Mouse (Mus musculus) forebrain, embryonic 11.5 days (tissue): ENCODE measurements around the gene Slc25a44. TPM values are rescaled to one million over a fixed set of nuclear protein-coding genes. Genes with fewer than 3 reads are reported as not detected.

ENCODE experiments used
- ATAC-seq: fragments of 200-750 bp; cut with Nextera tagmentation; replicated peaks from 2 replicates; pipeline ENCODE4 v1.8.0; 2017; ENCODE audit warnings: moderate TSS enrichment; ENCODE audit not compliant: low FRiP score
- DNase-seq: peaks from one replicate; pipeline ENCODE4 v3.0.0-alpha.2; 2017; ENCODE audit warnings: low spot score
- H3K27ac ChIP-seq: fragments of 300-500 bp; sonication (generic); 2 replicates; pipeline ENCODE4 v1.5.1; 2014; ENCODE audit warnings: low read depth, low read length
- H3K27me3 ChIP-seq: fragments of 300-500 bp; sonication (generic); 2 replicates; pipeline ENCODE4 v1.6.1; 2014; ENCODE audit warnings: mild to moderate bottlenecking, low read length, mixed read lengths; ENCODE audit not compliant: control insufficient read depth, insufficient read depth
- H3K36me3 ChIP-seq: fragments of 300-500 bp; sonication (generic); 2 replicates; pipeline ENCODE4 v1.6.1; 2014; ENCODE audit warnings: mild to moderate bottlenecking, low read length, moderate library complexity, mixed read lengths; ENCODE audit not compliant: control insufficient read depth, insufficient read depth
- H3K4me1 ChIP-seq: fragments of 300-500 bp; sonication (generic); replicated peaks from 2 replicates; pipeline ENCODE4 v1.6.1; 2014; ENCODE audit warnings: low read length, mixed read lengths; ENCODE audit not compliant: control insufficient read depth, insufficient read depth
- H3K4me2 ChIP-seq: fragments of 300-500 bp; sonication (generic); 2 replicates; pipeline ENCODE4 v1.6.1; 2014; ENCODE audit warnings: low read depth, mild to moderate bottlenecking, low read length, moderate library complexity, mixed read lengths; ENCODE audit not compliant: severe bottlenecking
- H3K4me3 ChIP-seq: fragments of 300-500 bp; sonication (generic); 2 replicates; pipeline ENCODE4 v1.5.1; 2014; ENCODE audit warnings: low read depth, low read length
- H3K9ac ChIP-seq: fragments of 300-500 bp; sonication (generic); 2 replicates; pipeline ENCODE4 v1.6.1; 2014; ENCODE audit warnings: low read length
- H3K9me3 ChIP-seq: fragments of 300-500 bp; sonication (generic); 2 replicates; pipeline ENCODE4 v1.6.1; 2016; ENCODE audit warnings: low read length, mixed read lengths; ENCODE audit not compliant: control insufficient read depth
- WGBS: fragments of 180-500 bp; shearing (Covaris S2); extraction: QIAGEN DNeasy Blood & Tissue Kit; methylation state at CpG from one replicate; pipeline ENCODE4 v1.1.7; 2014; 5-methylcytosine and 5-hydroxymethylcytosine counted together
- polyA plus RNA-seq: library from polyadenylated mRNA; unstranded; fragments of >200 nt; fragmentation: Nextera tagmentation; extraction: Ambion mirVana; gene quantifications from 2 replicates; pipeline ENCODE4 v1.2.1, GENCODE M21; 2014

The Slc25a44 gene
- polyA plus RNA-seq, 1 experiment from 2014 or later, result 22.6 TPM

- Histone ChIP-seq H3K27me3 (no peaks in the 10 kb centered on the region), H3K36me3 (no peaks in the 10 kb centered on the region; the same call in 1 of the 2 replicates), H3K4me1 (peaks cover 4% of the 10 kb centered on the region; the same call in 1 of the 2 replicates), H3K4me3 (no peak overlapping the region), H3K9me3 (no peaks in the 10 kb centered on the region), H3K27ac (no peak overlapping the region), H3K4me2 (no peak overlapping the region), H3K9ac (no peak overlapping the region)
- no peak for DNase-seq
- WGBS, result 90% methylated on average over 11 of the region's 11 CpGs
- ATAC-seq, result no peak
Measured at GRCm38 (mm10) chr3:88412636-88413035, 12.3 kb downstream of the Slc25a44 start.

- no peaks in the 10 kb centered on the region for H3K27me3 ChIP-seq
- no peak overlapping the region for H3K27ac ChIP-seq
- ATAC-seq, result no peak
- H3K9ac ChIP-seq, result no peak overlapping the region
- H3K4me3 ChIP-seq, result no peak overlapping the region
- no peak for DNase-seq
- WGBS, result 87% methylated on average over 4 of the region's 4 CpGs
- peaks cover 4% of the 10 kb centered on the region; the same call in 1 of the 2 replicates for H3K4me1 ChIP-seq
- no peak overlapping the region for H3K4me2 ChIP-seq
- H3K9me3 ChIP-seq, result no peaks in the 10 kb centered on the region
- H3K36me3 ChIP-seq, result no peaks in the 10 kb centered on the region
Measured at GRCm38 (mm10) chr3:88411681-88412080, 13.3 kb downstream of the Slc25a44 start.

- WGBS, result 25% methylated on average over 7 of the region's 7 CpGs
- H3K4me2 ChIP-seq, result peak overlapping the region; percentile 58
Measured at GRCm38 (mm10) chr3:88410645-88411031, 14.3 kb downstream of the Slc25a44 start.

GRCm38 (mm10) chr3:88409741-88410644 is 14.9 kb downstream of the Slc25a44 start, which contains the start of gene Pmf1:
Pmf1 (minus strand) TSS chr3:88410331.
- peak within 1 kb of the TSS; percentile 91 for H3K27ac ChIP-seq
- under 1% methylated on average over 54 of the region's 54 CpGs for WGBS
- H3K27me3 ChIP-seq, result no peaks in the 10 kb centered on the region
- H3K36me3 ChIP-seq, result no peaks in the 10 kb centered on the region
- peak within 1 kb of the TSS; percentile 58 for H3K4me2 ChIP-seq
- H3K4me1 ChIP-seq, result peaks cover 4% of the 10 kb centered on the region; the same call in 1 of the 2 replicates
- H3K4me3 ChIP-seq, result peak within 1 kb of the TSS; percentile 70
- ATAC-seq, result peak; percentile 94
- no peaks in the 10 kb centered on the region for H3K9me3 ChIP-seq
- peak; percentile 94 for DNase-seq
- peak within 1 kb of the TSS; percentile 89 for H3K9ac ChIP-seq

More at GRCm38 (mm10) chr3:88410645-88411031, 14.3 kb downstream of the Slc25a44 start:
- H3K9ac ChIP-seq, result peak overlapping the region; percentile 89
- peak overlapping the region; percentile 70 for H3K4me3 ChIP-seq
- H3K9me3 ChIP-seq, result no peaks in the 10 kb centered on the region
- peak overlapping the region; percentile 91; the same call in 1 of the 2 replicates for H3K27ac ChIP-seq
- peaks cover 4% of the 10 kb centered on the region; the same call in 1 of the 2 replicates for H3K4me1 ChIP-seq
- ATAC-seq (no peak; the same call in 1 of the 2 replicates), DNase-seq (no peak)
- no peaks in the 10 kb centered on the region for H3K27me3 ChIP-seq
- no peaks in the 10 kb centered on the region for H3K36me3 ChIP-seq

- ATAC-seq, result no peak
- H3K36me3 ChIP-seq, result no peaks in the 10 kb centered on the region; the same call in 1 of the 2 replicates
- 67% methylated on average over 5 of the region's 5 CpGs for WGBS
Measured at GRCm38 (mm10) chr3:88408953-88409352, 16.0 kb downstream of the Slc25a44 start.

GRCm38 (mm10) chr3:88407529-88407928 is 17.4 kb downstream of the Slc25a44 start:
- WGBS, result 64% methylated on average over 7 of the region's 7 CpGs
- Histone ChIP-seq H3K4me2 (no peak overlapping the region), H3K9me3 (no peaks in the 10 kb centered on the region), H3K27me3 (no peaks in the 10 kb centered on the region), H3K36me3 (no peaks in the 10 kb centered on the region; the same call in 1 of the 2 replicates), H3K27ac (no peak overlapping the region), H3K4me1 (peaks cover 4% of the 10 kb centered on the region; the same call in 1 of the 2 replicates), H3K4me3 (no peak overlapping the region), H3K9ac (no peak overlapping the region)
- DNase-seq, result no peak
- ATAC-seq, result no peak

More at GRCm38 (mm10) chr3:88408953-88409352, 16.0 kb downstream of the Slc25a44 start:
- H3K9ac ChIP-seq, result peak overlapping the region; percentile 89
- H3K27me3 ChIP-seq, result no peaks in the 10 kb centered on the region
- no peaks in the 10 kb centered on the region for H3K9me3 ChIP-seq
- H3K4me1 ChIP-seq, result peaks cover 4% of the 10 kb centered on the region; the same call in 1 of the 2 replicates
- no peak for DNase-seq
- peak overlapping the region; percentile 70 for H3K4me3 ChIP-seq
- no peak overlapping the region for H3K27ac ChIP-seq
- peak overlapping the region; percentile 58 for H3K4me2 ChIP-seq

- H3K4me2 ChIP-seq, result no peak overlapping the region
- H3K4me3 ChIP-seq, result no peak overlapping the region
- peaks cover 4% of the 10 kb centered on the region; the same call in 1 of the 2 replicates for H3K4me1 ChIP-seq
- no peaks in the 10 kb centered on the region; the same call in 1 of the 2 replicates for H3K36me3 ChIP-seq
- H3K9ac ChIP-seq, result no peak overlapping the region
- no peak overlapping the region for H3K27ac ChIP-seq
- H3K27me3 ChIP-seq, result no peaks in the 10 kb centered on the region
- peak; percentile 78 for DNase-seq
- ATAC-seq, result 0 out of 2 replicates have a peak, but pooled peaks have one; percentile 8
- 5% methylated on average over 2 of the region's 2 CpGs for WGBS
- H3K9me3 ChIP-seq, result no peaks in the 10 kb centered on the region
Measured at GRCm38 (mm10) chr3:88407090-88407489, 17.8 kb downstream of the Slc25a44 start.

- no peak overlapping the region for H3K9ac ChIP-seq
- ATAC-seq, result no peak
- 96% methylated on average over 10 of the region's 10 CpGs for WGBS
Measured at GRCm38 (mm10) chr3:88403522-88404230, 21.3 kb downstream of the Slc25a44 start.

More at GRCm38 (mm10) chr3:88403522-88404230, 21.3 kb downstream of the Slc25a44 start:
- Histone ChIP-seq H3K36me3 (no peaks in the 10 kb centered on the region; the same call in 1 of the 2 replicates), H3K4me1 (no peaks in the 10 kb centered on the region; the same call in 1 of the 2 replicates), H3K9me3 (no peaks in the 10 kb centered on the region), H3K4me3 (no peak overlapping the region), H3K27ac (no peak overlapping the region), H3K27me3 (no peaks in the 10 kb centered on the region), H3K4me2 (no peak overlapping the region)
- no peak for DNase-seq
